Mouse (Mus musculus): ENCODE results near the gene H2-M10.6.

The H2-M10.6 gene

DNA sequence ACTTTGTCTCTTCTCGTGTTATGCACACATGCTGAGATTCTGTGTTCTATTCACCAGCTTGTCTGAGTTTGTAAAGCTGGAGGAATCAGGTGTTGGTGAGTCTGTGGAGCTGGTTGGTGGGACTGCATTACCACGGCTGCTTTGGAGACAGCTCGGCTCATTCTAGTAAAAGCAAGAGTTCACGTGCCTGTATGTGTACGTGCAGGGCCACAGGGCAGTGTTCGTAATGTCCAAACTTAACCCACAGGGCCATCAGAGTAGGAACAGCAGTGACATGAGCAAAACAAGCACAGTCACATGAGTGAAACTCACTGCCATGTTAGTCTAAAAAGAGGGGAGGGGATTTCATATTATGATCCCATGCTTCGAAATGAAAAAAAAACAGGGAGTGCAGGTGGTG is 31.7 kb downstream of the H2-M10.6 start:
- no peak for DNase-seq

DNA sequence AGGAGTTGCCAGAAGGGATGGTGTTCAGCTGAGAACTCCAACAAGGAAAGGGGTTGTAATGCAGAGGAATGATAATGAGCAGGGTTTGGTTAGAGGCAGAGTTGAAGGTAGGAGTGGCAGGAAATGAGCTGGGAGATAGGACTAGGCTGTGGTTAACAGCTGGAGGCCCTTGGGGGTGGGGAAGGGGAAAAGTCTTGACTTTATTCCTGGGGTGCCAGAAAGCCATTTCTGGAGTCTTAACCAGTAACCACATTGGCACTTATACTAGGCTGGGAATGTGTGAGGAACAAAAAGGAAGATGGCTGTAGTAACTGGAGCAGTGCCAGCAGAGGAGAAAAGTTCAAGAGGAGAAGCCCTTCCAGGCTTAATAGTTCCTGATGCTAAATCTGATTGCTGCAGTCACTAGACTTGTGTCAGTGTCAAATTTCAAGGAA is 32.3 kb downstream of the H2-M10.6 start:
- no peak for DNase-seq

DNA sequence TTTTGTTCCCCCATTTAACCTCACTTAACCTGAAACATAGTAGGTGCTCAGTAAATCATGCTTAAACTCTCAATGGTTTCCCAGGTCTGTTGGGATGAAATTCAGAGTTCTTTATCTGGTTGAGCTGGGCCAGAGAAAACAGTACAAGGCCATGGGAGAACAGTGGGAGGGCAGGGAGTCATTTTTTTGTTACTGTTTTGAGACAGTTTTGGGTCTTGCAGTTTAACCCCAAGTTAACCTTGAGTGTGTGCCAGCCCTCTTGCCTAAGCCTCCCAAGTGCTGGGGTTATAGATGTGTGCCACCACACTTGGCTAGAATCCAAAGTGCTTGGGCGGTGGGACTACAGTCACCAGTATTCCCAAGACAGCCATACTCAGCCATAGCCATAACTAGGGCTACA is 32.8 kb downstream of the H2-M10.6 start:
- DNase-seq: no peak

DNA sequence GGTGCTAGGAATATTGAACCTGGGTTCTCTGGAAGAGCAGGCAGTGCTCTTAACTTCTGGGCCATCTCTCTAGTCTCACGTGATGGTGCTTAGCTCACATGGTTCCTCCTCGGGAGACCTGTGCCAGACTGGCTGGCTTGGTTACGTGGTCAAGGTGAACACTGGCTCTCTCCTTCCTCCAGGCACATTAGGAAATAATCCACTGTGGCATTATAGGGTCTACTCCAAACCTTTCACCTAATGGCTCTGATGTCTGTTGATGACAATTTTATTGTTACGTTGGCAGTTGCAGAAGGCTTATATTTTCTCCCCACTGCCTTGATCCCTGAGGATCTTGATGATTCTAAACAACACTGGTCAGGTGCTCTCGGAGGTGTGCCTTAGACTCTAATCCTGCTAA is 36.9 kb downstream of the H2-M10.6 start:
- no peak for DNase-seq

DNA sequence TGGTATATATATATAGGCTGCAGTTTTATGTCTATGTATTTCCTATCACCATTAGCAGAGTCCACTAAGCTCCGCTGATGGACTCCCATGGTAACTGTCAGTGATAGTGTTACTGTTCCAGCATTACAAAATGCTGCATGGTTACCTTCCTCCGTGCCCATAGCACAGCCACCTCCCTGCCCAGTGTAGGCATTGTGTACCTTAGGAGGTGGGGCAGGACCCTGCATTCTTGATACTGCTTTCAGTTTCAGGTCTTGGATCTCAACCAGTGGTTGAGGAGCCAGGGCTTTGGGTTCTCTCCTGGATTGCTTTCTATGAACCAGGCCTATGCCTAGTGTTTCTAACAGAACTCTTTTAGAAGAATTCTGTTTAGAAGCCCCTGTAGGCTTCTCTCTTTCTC is 38.0 kb downstream of the H2-M10.6 start:
- DNase-seq: peak; percentile 14

DNA sequence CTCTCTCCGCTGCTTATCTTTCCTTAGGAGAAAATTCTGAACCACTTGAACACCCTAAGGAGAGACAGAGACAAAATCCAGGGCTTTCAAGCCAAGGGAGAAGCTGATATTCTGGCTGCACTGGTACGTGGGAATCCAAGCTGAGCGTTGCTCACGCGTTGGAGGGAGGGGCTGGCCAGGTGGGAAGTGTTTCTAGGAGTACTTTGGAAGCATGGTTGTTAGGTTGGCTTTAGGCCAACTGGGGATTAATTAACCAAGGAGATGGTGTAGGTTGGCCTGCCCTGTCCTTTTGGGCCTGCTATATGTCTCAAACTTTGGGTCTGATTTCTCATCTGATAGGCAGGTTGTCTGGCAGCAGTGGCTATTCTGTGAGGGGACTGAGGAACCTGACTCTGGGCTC is 39.2 kb downstream of the H2-M10.6 start:
- DNase-seq: no peak

DNA sequence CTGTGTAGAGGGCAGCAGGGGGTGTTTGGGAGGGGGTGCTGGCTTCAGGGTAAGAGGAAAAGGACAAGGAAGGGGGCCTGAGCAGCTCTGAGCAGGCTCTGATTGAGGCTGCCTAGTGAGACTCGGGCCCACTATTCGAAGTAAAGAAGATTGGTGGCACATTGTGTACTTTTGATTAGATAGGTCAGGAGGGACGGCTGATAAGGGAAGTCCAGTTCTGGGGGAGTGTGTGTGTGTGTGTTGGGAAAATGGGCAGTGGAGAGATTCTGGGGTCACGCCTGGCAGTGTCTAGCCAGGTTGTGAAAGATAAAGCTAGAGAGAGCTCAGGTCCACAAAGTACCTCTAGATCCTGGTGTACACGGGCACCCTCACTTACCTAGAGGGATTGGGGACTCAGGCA is 39.7 kb downstream of the H2-M10.6 start:
- no peak for DNase-seq

DNA sequence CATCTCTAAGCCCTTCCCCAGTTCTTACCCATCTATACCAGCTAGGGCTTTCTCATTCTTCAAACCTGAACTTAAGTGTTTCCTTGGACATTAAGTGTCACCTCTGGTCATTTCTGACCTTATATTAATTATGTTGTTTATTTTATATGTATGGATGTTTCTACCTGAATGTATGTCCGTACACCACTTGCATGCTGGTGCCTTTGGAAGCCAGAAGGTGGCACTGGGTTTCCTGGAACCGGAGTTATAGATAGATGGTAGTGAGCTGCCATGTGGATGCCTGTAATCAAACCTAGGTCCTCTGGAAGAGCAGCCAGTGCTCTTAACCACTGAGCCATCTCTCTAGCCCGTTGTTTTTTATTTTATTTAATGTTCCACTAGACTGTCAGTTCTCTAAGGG is 43.5 kb downstream of the H2-M10.6 start:
- DNase-seq: no peak

DNA sequence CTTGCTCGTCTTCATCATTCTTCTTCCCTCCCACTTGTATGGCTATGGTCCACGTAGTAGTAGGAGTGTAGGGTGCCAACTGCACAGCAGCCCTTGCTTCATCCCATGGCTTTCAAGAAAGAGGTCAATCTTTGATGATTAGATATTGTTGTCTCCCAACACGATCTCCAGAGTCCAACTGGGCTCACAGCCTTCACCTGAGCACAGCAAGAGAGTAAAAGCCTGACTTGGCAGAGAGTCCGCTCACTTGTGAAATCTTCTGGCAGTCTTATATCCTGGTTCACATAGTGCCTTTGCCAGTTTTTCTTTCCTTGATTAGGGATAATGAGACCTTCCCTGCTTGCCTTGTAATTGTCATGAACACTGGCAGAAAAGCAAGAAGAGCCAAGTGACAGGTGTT is 44.3 kb downstream of the H2-M10.6 start:
- DNase-seq: no peak

DNA sequence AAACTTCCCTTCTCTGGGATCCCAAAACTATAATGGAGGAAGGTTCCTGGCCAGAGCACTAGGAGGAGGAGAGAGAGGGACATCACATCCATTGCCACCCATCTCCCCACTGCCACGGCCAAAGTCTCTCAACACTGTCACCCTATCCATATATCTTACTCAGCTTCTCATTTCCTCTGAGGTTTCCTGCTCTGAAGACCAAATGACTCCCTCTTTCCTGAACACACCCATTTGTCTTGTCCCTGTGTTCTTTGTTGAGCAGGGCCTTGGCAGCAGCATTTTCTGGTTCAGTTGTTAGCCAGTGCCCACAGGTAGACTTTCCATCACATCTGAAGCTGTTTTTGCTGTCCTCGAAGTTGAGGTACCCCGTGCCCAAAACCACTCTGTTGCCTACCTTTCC is 46.2 kb downstream of the H2-M10.6 start:
- no peak for DNase-seq

DNA sequence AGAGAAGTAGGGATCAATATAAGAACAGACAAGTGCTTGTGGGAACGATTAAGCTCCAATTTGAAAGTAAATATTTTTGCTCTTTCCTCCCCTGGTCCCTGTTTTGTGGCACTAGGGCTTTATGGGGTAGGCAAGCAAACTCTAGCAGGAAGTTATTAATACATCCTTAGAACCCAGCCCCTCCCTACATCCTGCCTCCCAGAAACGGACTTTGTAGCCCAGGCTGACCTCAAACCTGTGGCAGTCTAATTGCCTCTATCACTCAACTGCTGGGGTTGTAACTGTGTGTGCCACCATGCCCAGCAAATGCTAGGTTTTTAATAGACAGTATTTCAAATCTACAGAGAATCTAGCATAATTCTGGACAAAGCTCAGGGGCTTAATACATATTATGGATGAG is 49.7 kb downstream of the H2-M10.6 start:
- DNase-seq: no peak

Measured in lung, postnatal 10 days (tissue).